Mouse (Mus musculus): ENCODE measurements around the gene Vangl1.

Vangl1 gene

DNA sequence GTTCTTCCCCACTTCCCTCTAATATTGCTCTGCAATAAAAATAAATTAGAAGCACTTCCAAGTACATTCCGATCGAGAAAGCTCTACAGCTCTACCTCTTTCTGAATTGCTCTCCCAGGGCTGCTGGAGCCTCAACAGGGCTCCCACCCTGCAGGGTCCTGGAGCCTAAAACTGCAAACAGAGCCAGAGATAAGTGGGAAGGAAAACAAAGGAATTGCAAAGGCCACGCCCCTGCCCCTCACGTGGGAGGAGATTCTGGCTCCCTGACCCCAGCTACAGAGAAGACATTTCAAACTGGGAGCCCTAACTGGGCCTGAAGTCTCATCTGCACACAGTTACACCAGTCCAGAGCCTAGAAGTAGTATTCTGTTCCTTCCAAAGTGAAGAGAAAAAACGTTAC, 6.7 kb downstream of the Vangl1 start:
- no peak for DNase-seq (ENCODE audit: low read depth)

DNA sequence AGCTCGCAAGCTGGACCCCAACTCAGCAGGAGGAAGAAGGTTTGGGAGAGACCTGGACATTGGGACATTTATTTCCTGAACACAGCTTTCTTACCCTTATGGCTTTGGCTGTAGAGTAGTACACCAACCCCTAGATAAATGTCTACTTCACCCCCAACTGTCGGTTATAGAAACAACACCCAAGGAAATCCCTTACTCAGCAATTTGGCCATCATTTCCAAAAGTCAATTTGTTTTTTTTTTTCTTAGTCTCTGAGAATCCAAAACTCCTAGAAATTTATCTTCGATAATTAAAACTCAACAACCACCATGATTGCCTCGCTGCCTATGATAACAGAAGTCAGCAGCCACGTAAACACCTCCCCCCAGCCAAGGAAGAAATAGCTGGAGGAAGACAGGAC, 7.3 kb downstream of the Vangl1 start:
- no peak for DNase-seq (ENCODE audit: low read depth)

DNA sequence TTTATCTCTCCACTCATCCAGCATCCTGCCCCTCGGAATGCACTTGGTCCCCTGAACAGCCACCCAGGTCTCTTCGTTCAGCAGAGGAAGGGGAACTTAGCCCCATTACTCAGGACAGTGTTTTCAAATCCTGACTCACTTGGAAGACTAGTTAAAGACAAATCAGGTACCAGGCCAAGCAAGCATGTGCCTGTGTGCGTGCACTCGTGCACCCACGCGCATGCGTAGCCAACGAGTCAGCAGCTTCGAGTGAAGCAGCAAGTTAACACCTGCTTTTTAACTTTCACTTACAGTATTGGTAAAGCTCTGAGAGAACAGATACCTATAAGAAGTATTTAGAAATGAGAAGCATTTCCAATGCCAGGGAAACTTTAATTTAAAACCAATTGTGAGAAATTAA, 8.3 kb downstream of the Vangl1 start:
- peak; percentile 60 for DNase-seq (ENCODE audit: low read depth)

DNA sequence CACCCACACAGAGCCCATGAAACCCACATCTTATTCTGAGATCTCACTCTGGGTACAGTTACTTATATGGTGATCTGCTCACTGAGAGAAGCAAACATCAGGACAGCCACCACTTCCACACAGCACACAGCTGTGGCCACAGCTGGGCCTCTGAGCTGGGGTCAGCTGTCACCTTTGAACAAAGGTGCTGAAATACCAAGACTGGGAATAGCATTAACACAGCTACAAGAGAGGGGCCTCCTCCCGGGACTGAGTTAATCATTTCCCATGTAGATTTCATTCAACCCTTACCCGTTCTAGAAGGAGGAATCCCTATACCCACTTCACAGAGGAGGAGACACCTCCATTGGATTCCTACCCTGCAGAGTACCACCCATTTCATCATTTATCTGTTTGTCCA, 8.7 kb downstream of the Vangl1 start:
- no peak for DNase-seq (ENCODE audit: low read depth)

- DNase-seq (ENCODE audit: low read depth), result no peak
Observed at GRCm38 (mm10) chr3:102194291-102195051, 10.0 kb downstream of the Vangl1 start.

DNA sequence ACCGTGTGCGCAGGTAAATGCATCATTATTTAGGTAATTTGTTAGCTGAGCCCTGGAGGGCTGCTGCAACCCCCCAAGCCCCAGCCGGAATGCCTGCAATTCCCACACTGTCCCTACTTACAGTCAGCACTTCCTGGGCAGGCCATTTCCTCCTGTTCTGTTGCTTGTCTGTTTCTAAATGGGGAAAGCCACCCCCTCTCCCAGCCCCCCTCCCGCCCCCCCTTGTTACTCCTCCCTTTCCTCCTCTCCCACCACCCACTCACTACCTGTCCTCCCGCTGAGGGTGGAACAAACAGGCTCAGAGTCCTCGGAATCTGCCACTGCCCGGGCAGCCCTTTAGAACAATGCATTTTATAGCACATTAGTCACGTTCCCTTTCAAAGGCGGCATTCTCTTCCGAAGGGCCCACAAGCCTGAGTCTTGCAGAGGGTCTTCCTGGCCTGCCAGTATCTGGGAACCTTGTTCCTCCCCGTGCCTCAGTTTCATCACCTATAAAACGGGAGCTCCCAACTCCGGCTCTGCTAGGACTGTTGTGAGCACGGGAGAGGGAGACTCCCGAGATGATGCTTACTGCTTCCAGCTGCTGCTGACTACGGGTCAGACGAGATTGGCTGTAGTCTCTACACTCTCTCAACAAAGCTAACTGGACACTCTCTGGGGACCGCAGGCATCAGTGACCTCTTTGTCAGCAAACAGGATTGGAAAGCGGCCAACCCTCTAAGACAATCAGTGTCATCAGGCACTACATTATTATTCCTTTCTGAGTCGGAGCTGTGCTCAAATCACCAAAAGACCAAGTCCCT, 10.8 kb downstream of the Vangl1 start:
- DNase-seq (ENCODE audit: low read depth), result peak; percentile 61

DNA sequence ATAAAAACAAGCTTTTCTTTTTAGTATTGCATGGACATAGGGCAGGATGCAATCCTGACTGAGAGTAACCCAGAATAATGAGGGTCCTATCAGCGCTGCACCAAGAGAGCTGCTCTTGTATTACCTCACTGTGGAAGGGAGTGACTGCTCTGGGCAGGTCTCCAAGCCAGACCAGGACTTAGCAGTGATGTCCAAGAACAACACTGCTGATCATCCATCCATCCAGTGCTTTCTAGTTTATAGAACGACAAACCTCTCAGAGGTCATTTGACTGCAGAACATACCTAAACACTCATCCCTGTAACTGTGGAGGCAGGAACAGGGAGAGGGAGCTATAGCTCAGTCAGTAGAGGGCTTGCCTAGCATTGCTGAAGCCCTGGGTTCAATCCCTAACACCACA, 11.9 kb downstream of the Vangl1 start:
- DNase-seq (ENCODE audit: low read depth), result peak; percentile 80

DNA sequence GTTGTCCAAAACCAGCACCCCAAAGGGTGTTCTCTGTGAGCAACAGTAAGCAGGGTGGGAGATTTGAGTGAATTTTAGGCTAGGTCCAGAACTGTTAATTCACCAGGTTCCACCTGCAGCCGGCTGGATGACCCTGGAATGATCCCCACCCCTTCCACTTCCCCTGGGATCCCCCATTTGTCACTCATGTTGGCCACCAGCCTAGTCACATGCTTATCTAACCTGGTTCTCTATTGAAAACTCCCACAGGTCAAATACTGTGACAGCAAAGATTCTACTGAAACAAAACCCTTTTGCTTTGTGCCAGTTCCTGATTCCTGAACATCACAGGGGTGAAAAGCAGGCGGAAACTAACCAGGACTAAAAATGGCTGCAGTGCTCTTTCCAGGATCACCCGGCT, 12.9 kb downstream of the Vangl1 start:
- no peak for DNase-seq (ENCODE audit: low read depth)

DNA sequence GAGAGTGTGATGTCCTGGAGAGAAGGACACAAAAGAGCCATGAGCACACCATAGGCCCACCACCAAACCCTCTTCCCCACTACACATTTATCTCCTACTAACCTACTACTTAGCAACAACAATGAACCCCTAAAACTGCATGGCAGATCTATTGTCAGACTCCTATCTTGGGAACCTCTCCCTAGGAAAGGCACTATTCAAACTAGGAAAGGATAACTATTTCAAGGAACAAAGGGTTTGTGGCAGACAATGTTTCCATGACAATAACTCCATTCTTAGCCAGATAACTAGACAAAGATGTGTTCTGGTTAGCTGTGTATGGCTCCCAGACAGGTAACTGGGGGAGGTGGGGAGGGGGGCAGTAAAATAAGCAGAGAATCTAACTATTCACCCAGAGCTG, 13.9 kb downstream of the Vangl1 start:
- no peak for DNase-seq (ENCODE audit: low read depth)

DNA sequence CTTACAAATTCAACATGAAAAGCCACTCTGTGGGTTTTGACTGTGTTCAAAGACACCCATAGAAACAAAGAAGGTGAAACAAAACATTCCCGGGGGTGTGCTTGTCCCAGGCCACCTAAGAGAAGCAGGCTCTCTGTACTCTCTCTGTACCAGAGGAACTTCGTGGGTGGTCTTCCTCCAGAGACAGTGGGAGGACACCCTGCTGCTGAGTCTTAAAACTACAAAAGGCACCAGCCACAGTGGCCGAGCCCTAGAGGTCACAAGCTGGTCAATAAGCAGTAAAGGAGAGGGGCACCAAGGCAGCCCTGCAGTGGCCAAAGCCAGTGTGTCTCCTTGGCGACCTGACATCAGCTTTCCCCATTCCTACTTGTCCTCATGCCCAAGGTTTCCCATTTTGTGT, 14.5 kb downstream of the Vangl1 start:
- DNase-seq (ENCODE audit: low read depth), result no peak

- no peak for DNase-seq (ENCODE audit: low read depth)
Observed at GRCm38 (mm10) chr3:102188972-102189371, 15.5 kb downstream of the Vangl1 start.

DNA sequence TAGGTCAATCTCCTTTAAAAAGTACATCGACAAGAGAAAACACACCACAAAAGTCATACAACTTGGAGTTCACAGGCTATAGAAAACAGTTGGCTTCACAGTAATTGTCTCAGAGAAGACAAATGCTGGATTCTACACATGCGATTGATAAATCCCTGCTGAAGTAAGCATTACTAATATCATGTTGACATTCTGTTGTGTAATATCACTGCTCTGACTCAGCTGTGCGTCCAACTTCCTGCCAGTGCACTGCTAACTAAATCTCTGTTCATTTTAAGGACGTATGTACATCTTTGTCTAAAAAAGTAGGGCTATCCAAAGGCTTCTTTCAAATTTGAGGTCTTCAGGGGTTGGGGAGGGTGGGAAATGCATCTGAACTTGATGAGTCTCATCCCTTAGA, 17.1 kb downstream of the Vangl1 start:
- peak; percentile 85 for DNase-seq (ENCODE audit: low read depth)

GRCm38 (mm10) chr3:102184721-102185120, 19.8 kb downstream of the Vangl1 start:
- no peak for DNase-seq (ENCODE audit: low read depth)

GRCm38 (mm10) chr3:102182601-102183000, 21.9 kb downstream of the Vangl1 start:
- peak; percentile 46 for DNase-seq (ENCODE audit: low read depth)

DNA sequence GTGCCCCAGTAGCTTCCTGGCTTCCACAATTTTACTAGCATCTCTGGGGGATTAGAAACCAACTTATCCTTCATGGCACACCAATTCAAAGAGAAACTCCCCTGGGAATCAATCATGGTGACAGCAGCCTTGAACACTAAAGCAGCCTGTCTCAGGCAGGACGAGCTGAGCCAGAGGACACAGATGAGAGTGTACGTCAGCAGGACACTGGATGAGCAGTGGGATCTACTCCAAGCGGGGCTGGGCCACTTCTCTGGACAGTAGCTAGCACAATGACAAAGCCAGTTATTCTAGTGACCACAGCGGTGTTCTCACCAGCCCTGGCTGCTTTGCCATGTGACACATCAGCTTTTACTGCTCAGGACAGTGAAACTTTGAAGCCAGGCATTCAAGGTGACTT, 23.3 kb downstream of the Vangl1 start:
- DNase-seq (ENCODE audit: low read depth), result no peak

DNA sequence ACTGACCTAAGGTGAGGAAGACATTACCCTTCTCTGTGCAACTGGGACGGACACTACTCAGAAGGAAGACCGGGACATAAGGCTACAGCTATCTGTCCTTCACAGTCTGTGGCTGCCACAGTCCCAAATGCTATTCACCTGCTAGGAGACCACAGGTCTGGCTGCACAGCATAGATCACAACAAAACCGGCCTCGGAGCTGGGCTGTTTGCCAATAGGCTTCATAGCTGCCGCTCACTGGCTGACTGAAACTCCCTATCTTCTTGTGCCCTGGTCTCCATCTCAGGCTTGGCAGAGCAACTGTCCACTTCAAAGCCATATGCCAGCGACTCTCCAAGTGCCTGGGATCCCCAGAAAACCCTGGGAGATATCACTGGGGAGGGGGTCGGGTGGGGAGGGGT, 23.7 kb downstream of the Vangl1 start:
- no peak for DNase-seq (ENCODE audit: low read depth)

GRCm38 (mm10) chr3:102179869-102180268, 24.6 kb downstream of the Vangl1 start:
- no peak for DNase-seq (ENCODE audit: low read depth)

DNA sequence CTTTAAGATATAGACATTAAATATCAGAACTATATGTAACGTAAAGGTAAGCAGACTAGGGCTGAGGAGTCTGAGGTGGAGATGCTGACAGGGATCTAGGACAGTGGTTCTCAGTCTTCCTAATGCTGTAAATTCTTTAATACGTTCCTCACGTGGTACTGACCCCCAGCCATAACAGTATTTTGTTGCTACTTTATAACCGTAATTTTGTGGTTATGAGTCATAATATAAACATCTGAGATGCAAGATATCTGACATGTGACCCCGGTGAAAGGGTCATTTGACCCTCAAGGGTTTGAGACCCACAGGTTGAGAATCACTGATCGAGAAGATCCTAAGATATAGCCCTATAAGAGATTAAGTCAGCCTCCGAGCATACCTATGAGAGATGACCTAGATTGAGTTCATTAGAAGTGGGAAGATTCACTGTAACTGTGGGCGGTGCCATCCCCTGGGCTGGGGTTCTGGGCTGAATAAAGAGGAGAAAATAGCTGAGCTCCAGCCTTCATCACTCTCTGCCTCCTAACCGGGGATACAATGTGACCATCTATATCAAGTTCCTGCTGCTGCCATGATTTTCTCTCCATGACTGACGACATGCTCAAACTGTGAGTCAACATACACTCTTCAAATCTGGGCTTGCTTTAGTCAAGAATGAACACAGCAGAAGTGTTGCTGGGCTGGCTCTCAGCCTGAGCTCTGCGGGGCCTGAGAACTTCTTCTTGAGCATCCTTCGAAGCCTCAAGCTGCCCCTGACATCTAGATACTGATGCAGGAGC, 26.5 kb downstream of the Vangl1 start:
- DNase-seq (ENCODE audit: low read depth), result peak; percentile 31

- no peak for DNase-seq (ENCODE audit: low read depth)
Observed at GRCm38 (mm10) chr3:102176116-102176515, 28.4 kb downstream of the Vangl1 start.

DNA sequence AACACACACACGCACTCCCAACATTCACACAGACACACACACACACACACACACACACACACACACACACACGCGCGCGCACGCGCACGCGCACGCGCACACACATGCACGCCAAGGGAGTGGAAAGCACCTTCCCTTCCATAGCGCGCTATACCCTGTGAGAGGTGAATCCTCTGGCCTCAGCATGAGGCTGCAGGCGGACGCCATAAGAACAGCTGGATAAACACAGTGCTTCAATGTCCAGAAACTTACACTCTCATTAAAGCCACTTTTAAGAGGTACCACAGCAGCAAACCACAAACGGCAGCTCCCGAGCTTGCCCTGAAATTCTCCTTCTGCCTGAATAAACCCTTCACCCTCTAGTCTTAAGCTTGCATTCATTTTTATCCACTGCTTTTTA, 28.8 kb downstream of the Vangl1 start:
- no peak for DNase-seq (ENCODE audit: low read depth)

DNA sequence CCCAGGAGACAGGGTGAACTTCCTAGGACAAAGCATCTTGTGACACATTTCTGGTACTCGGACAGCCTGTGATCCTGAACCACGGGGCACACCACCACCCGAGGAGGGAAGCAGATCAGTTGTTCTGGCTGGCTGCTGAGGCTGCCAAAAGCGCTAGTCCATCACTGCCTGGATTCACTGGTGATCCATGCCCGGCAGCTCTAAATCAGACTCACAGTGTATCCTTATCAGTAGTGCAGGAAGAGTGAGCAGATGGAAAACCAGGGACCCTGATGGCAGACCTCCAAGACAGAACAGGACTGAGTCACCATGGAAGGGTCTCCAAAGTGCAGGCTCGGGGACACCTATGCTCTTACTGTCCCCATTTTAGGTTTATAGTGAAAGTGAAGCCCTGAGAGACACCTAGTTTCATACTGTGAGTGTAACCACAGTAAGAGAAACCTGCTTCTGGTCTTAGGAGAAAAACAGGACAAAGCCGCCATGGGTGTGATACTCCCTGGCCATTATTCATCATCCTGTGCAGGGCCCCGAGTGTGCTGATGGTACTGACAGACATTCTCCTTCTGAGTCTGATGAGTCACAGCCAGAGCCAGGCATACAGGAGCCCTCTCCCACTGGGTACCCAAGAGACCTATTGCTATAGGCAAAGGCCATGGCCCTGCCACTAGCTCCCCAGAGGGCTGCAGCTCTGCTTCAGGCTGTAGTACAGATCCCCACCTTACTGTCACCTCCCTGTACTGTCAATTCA, 30.2 kb downstream of the Vangl1 start:
- DNase-seq (ENCODE audit: low read depth), result peak; percentile 52

All from NIH3T3 (cell line).